Mouse (Mus musculus): ENCODE measurements around the gene Hexb. TPM values are rescaled to one million over a fixed set of nuclear protein-coding genes. Genes with fewer than 3 reads are reported as not detected.
A peak's percentile ranks its signal among the peaks of the same experiment; 100 is the strongest.

Gene Hexb
- polyA plus RNA-seq, 1 experiment from 2014 or later, result 38.0 TPM

GRCm38 (mm10) chr13:97199123-97199522, 966 bp upstream of the Hexb start:
- Histone ChIP-seq H3K27ac (ENCODE audit: low read depth, low read length) (no peak overlapping the region), H3K9me3 (replicated peaks; ENCODE audit: control insufficient read depth, low read length) (no peaks in the 10 kb centered on the region), H3K9ac (ENCODE audit: low read length) (no peak overlapping the region), H3K36me3 (ENCODE audit: control insufficient read depth, insufficient read depth, low read length) (no peaks in the 10 kb centered on the region), H3K27me3 (replicated peaks; ENCODE audit: control insufficient read depth, insufficient read depth, low read length) (no peaks in the 10 kb centered on the region), H3K4me1 (ENCODE audit: control insufficient read depth, insufficient read depth, low read length) (peaks cover 10% of the 10 kb centered on the region; the same call in 1 of the 2 replicates), H3K4me3 (ENCODE audit: low read depth, low read length) (no peak overlapping the region), H3K4me2 (ENCODE audit: low read length) (no peak overlapping the region)
- ATAC-seq, result no peak
- no peak for DNase-seq (ENCODE audit: low spot score)
- WGBS, result 78% methylated on average over 2 of the region's 2 CpGs

- Histone ChIP-seq H3K27me3 (replicated peaks; ENCODE audit: control insufficient read depth, insufficient read depth, low read length) (no peaks in the 10 kb centered on the region), H3K9me3 (replicated peaks; ENCODE audit: control insufficient read depth, low read length) (no peaks in the 10 kb centered on the region), H3K36me3 (ENCODE audit: control insufficient read depth, insufficient read depth, low read length) (no peaks in the 10 kb centered on the region), H3K4me3 (ENCODE audit: low read depth, low read length) (no peak overlapping the region), H3K4me2 (ENCODE audit: low read length) (no peak overlapping the region), H3K9ac (ENCODE audit: low read length) (no peak overlapping the region), H3K4me1 (ENCODE audit: control insufficient read depth, insufficient read depth, low read length) (peaks cover 18% of the 10 kb centered on the region), H3K27ac (ENCODE audit: low read depth, low read length) (no peak overlapping the region)
- DNase-seq (ENCODE audit: low spot score) (peak; percentile 55), ATAC-seq (no peak)
- whole genome bisulfite sequencing, result 40% methylated on average over 2 of the region's 2 CpGs
Observed at GRCm38 (mm10) chr13:97196925-97197218, 1.3 kb downstream of the Hexb start.

GRCm38 (mm10) chr13:97196186-97196924, 1.8 kb downstream of the Hexb start:
- no peaks in the 10 kb centered on the region for H3K27me3 ChIP-seq (replicated peaks; ENCODE audit: control insufficient read depth, insufficient read depth, low read length)
- H3K4me1 ChIP-seq (ENCODE audit: control insufficient read depth, insufficient read depth, low read length), result peaks cover 18% of the 10 kb centered on the region
- ATAC-seq (no peak), DNase-seq (ENCODE audit: low spot score) (no peak)
- no peaks in the 10 kb centered on the region for H3K36me3 ChIP-seq (ENCODE audit: control insufficient read depth, insufficient read depth, low read length)
- no peak overlapping the region for H3K27ac ChIP-seq (ENCODE audit: low read depth, low read length)
- H3K4me2 ChIP-seq (ENCODE audit: low read length), result no peak overlapping the region
- no peaks in the 10 kb centered on the region for H3K9me3 ChIP-seq (replicated peaks; ENCODE audit: control insufficient read depth, low read length)
- no peak overlapping the region for H3K9ac ChIP-seq (ENCODE audit: low read length)
- H3K4me3 ChIP-seq (ENCODE audit: low read depth, low read length), result no peak overlapping the region
- 48% methylated on average over 12 of the region's 12 CpGs for WGBS

GRCm38 (mm10) chr13:97193420-97193819, 4.7 kb downstream of the Hexb start:
- ATAC-seq, result peak; percentile 77
- 21% methylated on average over 7 of the region's 7 CpGs for WGBS

DNA sequence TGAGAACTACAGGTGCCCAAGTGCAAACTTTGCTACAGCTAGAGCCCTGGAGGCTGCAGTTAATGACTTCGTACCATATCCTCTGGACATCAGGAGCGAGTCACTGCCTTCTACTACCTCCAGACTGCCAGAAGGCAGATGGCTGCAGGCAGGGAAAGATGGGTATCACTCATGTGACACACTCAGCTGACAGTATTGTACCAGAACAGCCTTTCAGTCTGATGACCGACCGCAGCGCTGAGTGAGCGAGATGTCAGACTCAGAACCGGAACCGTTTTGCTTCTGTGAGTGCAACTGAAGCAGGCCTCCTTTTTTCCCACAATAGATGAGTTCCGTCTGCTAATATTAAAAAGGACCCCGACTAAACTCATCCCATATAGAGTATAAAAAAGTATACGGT, 5.5 kb downstream of the Hexb start:
- H3K27ac ChIP-seq (ENCODE audit: low read depth, low read length), result no peak overlapping the region
- H3K4me1 ChIP-seq (ENCODE audit: control insufficient read depth, insufficient read depth, low read length), result peaks cover 18% of the 10 kb centered on the region
- 88% methylated on average over 11 of the region's 11 CpGs for WGBS
- no peaks in the 10 kb centered on the region for H3K27me3 ChIP-seq (replicated peaks; ENCODE audit: control insufficient read depth, insufficient read depth, low read length)
- H3K4me3 ChIP-seq (ENCODE audit: low read depth, low read length), result no peak overlapping the region
- ATAC-seq (no peak), DNase-seq (ENCODE audit: low spot score) (no peak)
- H3K4me2 ChIP-seq (ENCODE audit: low read length), result no peak overlapping the region
- no peak overlapping the region for H3K9ac ChIP-seq (ENCODE audit: low read length)
- no peaks in the 10 kb centered on the region for H3K9me3 ChIP-seq (replicated peaks; ENCODE audit: control insufficient read depth, low read length)
- no peaks in the 10 kb centered on the region for H3K36me3 ChIP-seq (ENCODE audit: control insufficient read depth, insufficient read depth, low read length)

More at GRCm38 (mm10) chr13:97193420-97193819, 4.7 kb downstream of the Hexb start:
- no peak overlapping the region; the same call in 1 of the 2 replicates for H3K27ac ChIP-seq (ENCODE audit: low read depth, low read length)
- H3K9me3 ChIP-seq (replicated peaks; ENCODE audit: control insufficient read depth, low read length), result no peaks in the 10 kb centered on the region
- no peak overlapping the region for H3K9ac ChIP-seq (ENCODE audit: low read length)
- peak; percentile 92 for DNase-seq (ENCODE audit: low spot score)
- H3K4me3 ChIP-seq (ENCODE audit: low read depth, low read length), result no peak overlapping the region
- no peaks in the 10 kb centered on the region for H3K27me3 ChIP-seq (replicated peaks; ENCODE audit: control insufficient read depth, insufficient read depth, low read length)
- H3K4me1 ChIP-seq (ENCODE audit: control insufficient read depth, insufficient read depth, low read length), result peaks cover 18% of the 10 kb centered on the region
- H3K4me2 ChIP-seq (ENCODE audit: low read length), result no peak overlapping the region
- H3K36me3 ChIP-seq (ENCODE audit: control insufficient read depth, insufficient read depth, low read length), result no peaks in the 10 kb centered on the region

- Histone ChIP-seq H3K9ac (ENCODE audit: low read length) (no peak overlapping the region), H3K4me1 (ENCODE audit: control insufficient read depth, insufficient read depth, low read length) (peaks cover 2% of the 10 kb centered on the region; the same call in 1 of the 2 replicates), H3K4me2 (ENCODE audit: low read length) (no peak overlapping the region), H3K36me3 (ENCODE audit: control insufficient read depth, insufficient read depth, low read length) (no peaks in the 10 kb centered on the region), H3K27me3 (replicated peaks; ENCODE audit: control insufficient read depth, insufficient read depth, low read length) (no peaks in the 10 kb centered on the region), H3K9me3 (replicated peaks; ENCODE audit: control insufficient read depth, low read length) (no peaks in the 10 kb centered on the region), H3K27ac (ENCODE audit: low read depth, low read length) (no peak overlapping the region), H3K4me3 (ENCODE audit: low read depth, low read length) (no peak overlapping the region)
- 91% methylated on average over 5 of the region's 5 CpGs for WGBS
- no peak for ATAC-seq
- DNase-seq (ENCODE audit: low spot score), result no peak
Observed at GRCm38 (mm10) chr13:97187693-97188092, 10.5 kb downstream of the Hexb start.

DNA sequence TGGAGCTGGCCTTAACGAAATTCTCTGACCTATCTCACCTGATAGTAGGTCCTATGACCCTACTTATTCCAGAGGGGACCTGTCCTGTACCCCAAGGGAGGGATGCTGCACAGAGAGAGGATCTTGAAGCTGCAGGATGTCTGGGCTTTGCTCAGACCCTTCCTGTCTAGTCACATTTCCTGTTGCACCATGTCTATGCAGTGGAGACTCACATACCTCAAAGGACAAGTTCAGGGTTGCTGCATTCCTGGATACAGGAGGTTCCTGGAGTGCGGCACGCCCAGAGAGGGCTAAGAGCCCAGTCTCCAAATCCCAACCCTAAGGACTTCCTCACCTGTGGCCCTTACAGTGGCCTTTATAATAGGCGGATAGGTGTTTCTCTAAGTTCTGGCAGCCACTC, 11.8 kb downstream of the Hexb start:
- no peaks in the 10 kb centered on the region for H3K27me3 ChIP-seq (replicated peaks; ENCODE audit: control insufficient read depth, insufficient read depth, low read length)
- H3K27ac ChIP-seq (ENCODE audit: low read depth, low read length), result no peak overlapping the region
- WGBS, result 87% methylated on average over 4 of the region's 4 CpGs
- no peaks in the 10 kb centered on the region for H3K9me3 ChIP-seq (replicated peaks; ENCODE audit: control insufficient read depth, low read length)
- ATAC-seq, result no peak
- no peak for DNase-seq (ENCODE audit: low spot score)
- H3K36me3 ChIP-seq (ENCODE audit: control insufficient read depth, insufficient read depth, low read length), result no peaks in the 10 kb centered on the region
- H3K4me1 ChIP-seq (ENCODE audit: control insufficient read depth, insufficient read depth, low read length), result no peaks in the 10 kb centered on the region
- no peak overlapping the region for H3K4me3 ChIP-seq (ENCODE audit: low read depth, low read length)
- no peak overlapping the region for H3K9ac ChIP-seq (ENCODE audit: low read length)
- no peak overlapping the region for H3K4me2 ChIP-seq (ENCODE audit: low read length)

GRCm38 (mm10) chr13:97184656-97185055, 13.5 kb downstream of the Hexb start:
- Histone ChIP-seq H3K27ac (ENCODE audit: low read depth, low read length) (no peak overlapping the region), H3K27me3 (replicated peaks; ENCODE audit: control insufficient read depth, insufficient read depth, low read length) (no peaks in the 10 kb centered on the region), H3K4me2 (ENCODE audit: low read length) (no peak overlapping the region), H3K4me3 (ENCODE audit: low read depth, low read length) (no peak overlapping the region), H3K4me1 (ENCODE audit: control insufficient read depth, insufficient read depth, low read length) (peaks cover 7% of the 10 kb centered on the region; the same call in 1 of the 2 replicates), H3K9ac (ENCODE audit: low read length) (no peak overlapping the region), H3K9me3 (replicated peaks; ENCODE audit: control insufficient read depth, low read length) (no peaks in the 10 kb centered on the region), H3K36me3 (ENCODE audit: control insufficient read depth, insufficient read depth, low read length) (peaks cover 9% of the 10 kb centered on the region)
- ATAC-seq (no peak), DNase-seq (ENCODE audit: low spot score) (no peak)
- 74% methylated on average over 5 of the region's 5 CpGs for WGBS

DNA sequence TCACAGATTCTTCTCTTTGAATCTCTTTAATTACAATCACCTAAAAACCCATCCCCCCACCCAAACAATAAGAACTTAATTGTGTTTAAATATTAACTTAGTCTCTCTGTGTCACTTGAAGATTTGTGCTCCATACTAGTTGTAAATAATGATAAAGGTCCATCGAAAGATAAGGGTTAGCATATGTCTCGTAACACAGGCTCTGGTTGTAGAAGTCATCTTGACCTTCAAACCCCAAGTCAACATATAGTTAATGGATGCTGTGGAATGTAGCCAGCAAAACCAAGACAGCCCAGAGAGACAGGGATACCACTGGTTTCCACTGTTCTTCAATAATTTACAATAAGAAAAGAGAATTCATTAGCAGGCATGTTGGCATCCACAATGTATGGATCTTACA, 14.0 kb downstream of the Hexb start:
- Histone ChIP-seq H3K4me3 (ENCODE audit: low read depth, low read length) (no peak overlapping the region), H3K4me2 (ENCODE audit: low read length) (no peak overlapping the region), H3K9me3 (replicated peaks; ENCODE audit: control insufficient read depth, low read length) (no peaks in the 10 kb centered on the region), H3K4me1 (ENCODE audit: control insufficient read depth, insufficient read depth, low read length) (peaks cover 7% of the 10 kb centered on the region; the same call in 1 of the 2 replicates), H3K9ac (ENCODE audit: low read length) (no peak overlapping the region), H3K27me3 (replicated peaks; ENCODE audit: control insufficient read depth, insufficient read depth, low read length) (no peaks in the 10 kb centered on the region), H3K36me3 (ENCODE audit: control insufficient read depth, insufficient read depth, low read length) (peaks cover 13% of the 10 kb centered on the region), H3K27ac (ENCODE audit: low read depth, low read length) (no peak overlapping the region)
- no peak for DNase-seq (ENCODE audit: low spot score)
- no peak for ATAC-seq
- WGBS, result 97% methylated on average over 2 of the region's 2 CpGs

Measured in forebrain, embryonic 14.5 days (tissue).